Mouse (Mus musculus) kidney, adult 2 months (tissue): ENCODE results near the gene Bach2. TPM values are rescaled to one million over a fixed set of nuclear protein-coding genes. Genes with fewer than 3 reads are reported as not detected.

Source experiments
- DNase-seq: peaks from one replicate; pipeline ENCODE4 v3.0.0; 2021
- H3K27ac ChIP-seq: fragments of 200-500 bp; 2 replicates; pipeline ENCODE4 v1.5.1; 2012; ENCODE audit warnings: low read depth, low read length, control low read depth, inconsistent platforms; ENCODE audit not compliant: insufficient read depth
- H3K27me3 ChIP-seq: fragments of 200-500 bp; replicated peaks from 2 replicates; pipeline ENCODE4 v1.6.1; 2012; ENCODE audit warnings: mild to moderate bottlenecking, moderate library complexity, low read length, inconsistent platforms; ENCODE audit not compliant: control insufficient read depth, insufficient read depth
- H3K36me3 ChIP-seq: fragments of 200-500 bp; 2 replicates; pipeline ENCODE4 v1.6.1; 2012; ENCODE audit warnings: mild to moderate bottlenecking, moderate library complexity, low read length, inconsistent platforms; ENCODE audit not compliant: control insufficient read depth, insufficient read depth
- H3K4me1 ChIP-seq: fragments of 200-500 bp; 2 replicates; pipeline ENCODE4 v1.6.1; 2011; ENCODE audit warnings: low read length; ENCODE audit not compliant: control insufficient read depth, insufficient read depth
- H3K4me3 ChIP-seq: fragments of 200-500 bp; 2 replicates; pipeline ENCODE4 v1.5.1; 2011; ENCODE audit warnings: mild to moderate bottlenecking, low read depth, low read length, control low read depth; ENCODE audit not compliant: insufficient read depth
- CTCF ChIP-seq: fragments of 200-500 bp; conservative IDR thresholded peaks from 2 replicates; pipeline ENCODE4 v1.5.1; 2011; ENCODE audit warnings: low read depth, mild to moderate bottlenecking, control low read depth, low read length, moderate library complexity, mixed read lengths; ENCODE audit not compliant: insufficient read depth, insufficient read length
- POLR2A ChIP-seq: fragments of 200-500 bp; IDR thresholded peaks from one replicate; pipeline ENCODE4 v1.6.1; 2011; ENCODE audit warnings: low read depth, low read length, control low read depth
- WGBS: fragments of 180-500 bp; shearing (Covaris S2); methylation state at CpG from one replicate; pipeline ENCODE4 v1.1.7; 2018; 5-methylcytosine and 5-hydroxymethylcytosine counted together
- polyA plus RNA-seq: library from polyadenylated mRNA; depleted of rRNA; stranded (reverse); fragments of >200 nt; gene quantifications from 2 replicates; pipeline ENCODE4 v1.2.3, GENCODE M21; 2012

Gene Bach2
- polyA plus RNA-seq, 1 experiment, result 2.5 TPM

- Histone ChIP-seq H3K27me3 (no peaks in the 10 kb centered on the region), H3K4me3 (no peak overlapping the region), H3K27ac (no peak overlapping the region), H3K4me1 (no peaks in the 10 kb centered on the region), H3K36me3 (no peaks in the 10 kb centered on the region)
- 70% methylated on average over 7 of the region's 7 CpGs for WGBS
- no peak for DNase-seq
- TF ChIP-seq POLR2A (no peak), CTCF (no peak)
Measured at GRCm38 (mm10) chr4:32430981-32431380, 192.4 kb downstream of the Bach2 start.

DNA sequence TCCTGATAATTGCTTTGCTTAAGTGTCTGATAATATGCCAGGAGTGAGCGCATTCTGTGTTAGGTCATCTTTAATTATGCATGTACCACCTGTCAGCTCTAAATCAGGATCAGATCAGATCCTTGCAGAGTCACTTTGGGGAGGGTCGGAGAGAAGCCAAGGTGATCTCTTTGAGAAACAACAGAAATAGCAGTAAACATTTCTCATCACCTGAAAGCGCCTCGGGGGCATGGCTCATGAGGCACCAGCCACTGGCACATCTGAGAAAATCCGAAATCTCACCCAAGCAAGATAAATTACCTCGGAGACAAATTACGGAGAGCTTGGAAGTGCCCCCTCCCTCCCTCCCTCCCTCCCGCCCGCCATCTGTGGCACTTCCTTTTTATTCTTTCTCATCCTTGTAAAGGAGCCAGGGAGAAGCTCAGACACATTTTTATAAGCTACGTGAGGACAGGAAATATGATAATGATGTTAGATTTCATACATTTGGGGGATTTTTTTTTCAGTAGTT, 193.7 kb downstream of the Bach2 start:
- no peak for DNase-seq
- Histone ChIP-seq H3K27me3 (no peaks in the 10 kb centered on the region), H3K4me3 (no peak overlapping the region), H3K36me3 (no peaks in the 10 kb centered on the region), H3K27ac (no peak overlapping the region), H3K4me1 (no peaks in the 10 kb centered on the region)
- 44% methylated on average over 10 of the region's 10 CpGs for WGBS
- TF ChIP-seq CTCF, result no peak
- TF ChIP-seq POLR2A, result no peak

GRCm38 (mm10) chr4:32432945-32433344, 194.3 kb downstream of the Bach2 start:
- no peak overlapping the region for H3K27ac ChIP-seq

GRCm38 (mm10) chr4:32434612-32435011, 196.0 kb downstream of the Bach2 start:
- TF ChIP-seq POLR2A, result no peak
- TF ChIP-seq CTCF, result no peak

More at GRCm38 (mm10) chr4:32432945-32433344, 194.3 kb downstream of the Bach2 start:
- Histone ChIP-seq H3K4me1 (no peaks in the 10 kb centered on the region), H3K4me3 (no peak overlapping the region), H3K27me3 (no peaks in the 10 kb centered on the region), H3K36me3 (no peaks in the 10 kb centered on the region)
- WGBS, result 76% methylated on average over 6 of the region's 6 CpGs
- DNase-seq, result no peak
- TF ChIP-seq CTCF (no peak), POLR2A (no peak)

DNA sequence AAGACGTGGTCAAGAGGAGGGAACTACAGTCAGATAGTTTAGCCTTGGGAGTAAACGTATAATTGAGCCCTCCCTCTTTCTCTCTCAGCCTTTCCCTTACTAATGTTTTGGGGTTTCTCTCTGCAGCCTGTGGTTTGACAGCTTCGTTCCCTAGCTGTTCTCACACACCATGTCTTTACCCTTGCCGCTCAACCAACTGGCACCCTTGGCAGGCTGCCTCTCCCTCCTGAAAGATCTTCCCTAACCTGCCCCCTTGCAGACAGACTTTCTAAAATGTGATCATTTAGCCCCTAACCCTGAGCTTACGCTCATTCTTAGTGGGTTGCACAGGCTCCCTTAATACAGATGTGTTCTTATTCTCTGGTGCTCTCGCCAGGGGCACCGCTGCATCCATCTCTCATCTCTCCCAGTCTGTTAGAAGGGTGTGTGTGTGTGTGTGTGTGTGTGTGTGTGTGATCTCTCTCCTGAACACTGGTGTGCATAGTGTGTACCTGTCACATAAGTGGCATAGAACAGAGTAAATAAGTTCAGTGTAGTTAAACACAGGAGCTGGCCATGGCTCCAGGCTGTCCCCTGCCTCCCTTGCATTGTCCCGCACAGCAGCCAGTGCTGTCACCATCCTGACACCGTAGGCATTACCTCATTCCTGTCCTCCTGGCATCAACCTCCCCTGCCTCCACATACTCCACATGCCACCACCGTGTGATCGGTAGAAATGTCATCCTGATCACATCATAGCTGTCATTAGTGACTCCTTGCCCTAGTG, 201.6 kb downstream of the Bach2 start:
- H3K4me3 ChIP-seq, result no peak overlapping the region
- H3K27me3 ChIP-seq, result no peaks in the 10 kb centered on the region
- H3K27ac ChIP-seq, result no peak overlapping the region
- TF ChIP-seq POLR2A, result no peak
- no peak for TF ChIP-seq CTCF
- no peak for DNase-seq
- no peaks in the 10 kb centered on the region for H3K4me1 ChIP-seq
- no peaks in the 10 kb centered on the region for H3K36me3 ChIP-seq
- 91% methylated on average over 11 of the region's 11 CpGs for WGBS

More at GRCm38 (mm10) chr4:32434612-32435011, 196.0 kb downstream of the Bach2 start:
- H3K4me1 ChIP-seq, result no peaks in the 10 kb centered on the region
- H3K27ac ChIP-seq, result no peak overlapping the region
- no peaks in the 10 kb centered on the region for H3K36me3 ChIP-seq
- no peaks in the 10 kb centered on the region for H3K27me3 ChIP-seq
- no peak for DNase-seq
- WGBS, result 70% methylated on average over 1 of the region's 1 CpGs
- no peak overlapping the region for H3K4me3 ChIP-seq

DNA sequence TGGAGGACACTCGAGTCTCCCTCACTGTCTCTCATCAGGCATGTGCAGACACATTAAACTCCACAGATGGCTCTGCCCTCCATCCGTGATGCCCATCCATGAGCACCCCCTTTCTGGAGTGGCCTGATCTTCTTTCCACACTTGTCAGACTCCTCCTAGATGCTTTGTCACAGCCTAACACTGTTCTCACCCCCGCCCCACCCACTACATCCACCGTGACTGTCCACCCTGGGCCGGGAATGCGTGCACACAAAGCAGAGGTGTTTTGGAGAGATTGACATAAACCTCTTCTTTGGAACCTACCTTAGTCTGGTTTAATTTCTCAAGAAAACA, 202.1 kb downstream of the Bach2 start:
- DNase-seq, result no peak
- WGBS, result 89% methylated on average over 6 of the region's 6 CpGs

GRCm38 (mm10) chr4:32444671-32445196, 206.1 kb downstream of the Bach2 start:
- no peaks in the 10 kb centered on the region for H3K4me1 ChIP-seq
- TF ChIP-seq POLR2A (no peak), CTCF (no peak)
- H3K36me3 ChIP-seq, result no peaks in the 10 kb centered on the region
- WGBS, result 100% methylated on average over 1 of the region's 1 CpGs
- H3K27me3 ChIP-seq, result no peaks in the 10 kb centered on the region
- no peak overlapping the region for H3K27ac ChIP-seq
- no peak for DNase-seq
- H3K4me3 ChIP-seq, result no peak overlapping the region

More for the DNA sequence above, 202.1 kb downstream of the Bach2 start:
- TF ChIP-seq POLR2A (no peak), CTCF (no peak)
- H3K36me3 ChIP-seq, result no peaks in the 10 kb centered on the region
- no peak overlapping the region for H3K4me3 ChIP-seq
- H3K27me3 ChIP-seq, result no peaks in the 10 kb centered on the region
- H3K4me1 ChIP-seq, result no peaks in the 10 kb centered on the region
- H3K27ac ChIP-seq, result no peak overlapping the region
